Mouse (Mus musculus) MEL (cell line): Measurements from ENCODE around the gene Ccdc163. TPM values are rescaled to one million over a fixed set of nuclear protein-coding genes. Genes with fewer than 3 reads are reported as not detected.
A peak's percentile ranks its signal among the peaks of the same experiment; 100 is the strongest.

Experiments
- DNase-seq: peaks from one replicate; pipeline ENCODE4 v3.0.0; 2011; ENCODE audit warnings: low read depth, low spot score
- H3K27ac ChIP-seq: 2 replicates; pipeline ENCODE4 v1.5.1; 2012; ENCODE audit warnings: low read depth, mild to moderate bottlenecking, control low read depth, low read length, moderate library complexity; ENCODE audit not compliant: control insufficient read depth
- H3K27me3 ChIP-seq, 2 experiments: fragments of 150-350 bp in 1 of 2; sonication (generic) in 1 of 2; 2 replicates each; pipeline ENCODE4 v1.6.1; 2012; ENCODE audit warnings: low read length in 2 of 2, mild to moderate bottlenecking in 2 of 2, improper control_type of control experiment in 1 of 2, moderate library complexity in 1 of 2; ENCODE audit not compliant: insufficient read depth in 2 of 2, control insufficient read depth in 1 of 2
- H3K36me3 ChIP-seq, 2 experiments: 2 replicates each; pipeline ENCODE4 v1.6.1; 2012 to 2014; ENCODE audit warnings: low read length in 2 of 2, improper control_type of control experiment in 1 of 2, inconsistent platforms in 1 of 2, mild to moderate bottlenecking in 1 of 2; ENCODE audit not compliant: insufficient read depth in 2 of 2, control insufficient read depth in 1 of 2
- H3K4me1 ChIP-seq, 2 experiments: fragments of 150-350 bp in 1 of 2; sonication (generic) in 1 of 2; 2 replicates each; pipeline ENCODE4 v1.6.1; 2012; ENCODE audit warnings: low read length in 2 of 2, improper control_type of control experiment in 1 of 2, mild to moderate bottlenecking in 1 of 2; ENCODE audit not compliant: insufficient read depth in 2 of 2, control insufficient read depth in 1 of 2
- H3K4me3 ChIP-seq, 2 experiments: fragments of 150-350 bp in 1 of 2; sonication (generic) in 1 of 2; 2 replicates each; pipeline ENCODE4 v1.5.1; 2012; ENCODE audit warnings: low read depth in 2 of 2, low read length in 2 of 2, mild to moderate bottlenecking in 2 of 2, moderate library complexity in 2 of 2, control low read depth in 1 of 2, improper control_type of control experiment in 1 of 2; ENCODE audit not compliant: control insufficient read depth in 1 of 2, insufficient read depth in 1 of 2
- H3K79me2 ChIP-seq: 2 replicates; pipeline ENCODE4 v1.6.1; 2012; ENCODE audit warnings: mild to moderate bottlenecking, low read length, moderate library complexity; ENCODE audit not compliant: control insufficient read depth, poor library complexity, insufficient read depth
- H3K9ac ChIP-seq: 2 replicates; pipeline ENCODE4 v1.6.1; 2012; ENCODE audit warnings: low read depth, mild to moderate bottlenecking, control low read depth, low read length, moderate library complexity; ENCODE audit not compliant: control insufficient read depth, poor library complexity, severe bottlenecking
- H3K9me3 ChIP-seq: fragments of 150-350 bp; sonication (generic); replicated peaks from 2 replicates; pipeline ENCODE4 v1.6.1; 2012; ENCODE audit warnings: mild to moderate bottlenecking, low read length, improper control_type of control experiment, moderate library complexity; ENCODE audit not compliant: insufficient read depth
- CHD1 ChIP-seq: IDR thresholded peaks from 2 replicates; pipeline ENCODE4 v1.6.1; 2012; ENCODE audit warnings: low read depth, mild to moderate bottlenecking, inconsistent platforms, low read length, improper control_type of control experiment
- CTCF ChIP-seq, 3 experiments: IDR thresholded peaks in 2 of 3; conservative IDR thresholded peaks in 1 of 3; 2 replicates each; pipeline ENCODE4 v1.5.1; 2011 to 2012; ENCODE audit warnings: low read length in 3 of 3, low read depth in 2 of 3, mild to moderate bottlenecking in 2 of 3, improper control_type of control experiment in 1 of 3, inconsistent platforms in 1 of 3, mixed read lengths in 1 of 3, moderate library complexity in 1 of 3; ENCODE audit not compliant: control insufficient read depth in 1 of 3, insufficient read depth in 1 of 3, poor library complexity in 1 of 3, severe bottlenecking in 1 of 3
- E2F4 ChIP-seq: IDR thresholded peaks from 2 replicates; pipeline ENCODE4 v1.6.1; 2011; ENCODE audit warnings: low read depth, low read length, improper control_type of control experiment, borderline replicate concordance
- ELF1 ChIP-seq: IDR thresholded peaks from 2 replicates; pipeline ENCODE4 v1.6.1; 2014; ENCODE audit warnings: low read depth, mild to moderate bottlenecking, inconsistent platforms, low read length, improper control_type of control experiment, moderate library complexity
- EP300 ChIP-seq, 2 experiments: IDR thresholded peaks; 2 replicates each; pipeline ENCODE4 v1.6.1; 2011; ENCODE audit warnings: improper control_type of control experiment in 2 of 2, low read length in 2 of 2, low read depth in 1 of 2, mild to moderate bottlenecking in 1 of 2
- GABPA ChIP-seq: IDR thresholded peaks from 2 replicates; pipeline ENCODE4 v1.6.1; 2012; ENCODE audit warnings: low read depth, mild to moderate bottlenecking, inconsistent platforms, low read length, improper control_type of control experiment, moderate library complexity
- GATA1 ChIP-seq: IDR thresholded peaks from 2 replicates; pipeline ENCODE4 v1.6.1; 2011; ENCODE audit warnings: low read depth, low read length, improper control_type of control experiment
- KAT2A ChIP-seq: conservative IDR thresholded peaks from 2 replicates; pipeline ENCODE4 v1.6.1; 2012; ENCODE audit warnings: low read depth, low read length, improper control_type of control experiment, inconsistent platforms
- MAFK ChIP-seq: IDR thresholded peaks from 2 replicates; pipeline ENCODE4 v1.6.1; 2011; ENCODE audit warnings: low read depth, mild to moderate bottlenecking, low read length, improper control_type of control experiment, borderline replicate concordance
- MAX ChIP-seq: IDR thresholded peaks from 2 replicates; pipeline ENCODE4 v1.6.1; 2011; ENCODE audit warnings: low read length, improper control_type of control experiment
- MAZ ChIP-seq: IDR thresholded peaks from 2 replicates; pipeline ENCODE4 v1.6.1; 2012; ENCODE audit warnings: low read depth, mild to moderate bottlenecking, inconsistent platforms, low read length, improper control_type of control experiment
- MEF2A ChIP-seq: IDR thresholded peaks from 2 replicates; pipeline ENCODE4 v1.6.1; 2014; ENCODE audit warnings: low read depth, mild to moderate bottlenecking, inconsistent platforms, low read length, improper control_type of control experiment; ENCODE audit not compliant: poor library complexity, insufficient replicate concordance, severe bottlenecking; ENCODE audit errors: extremely low read depth
- MXI1 ChIP-seq: IDR thresholded peaks from 2 replicates; pipeline ENCODE4 v1.6.1; 2011; ENCODE audit warnings: mild to moderate bottlenecking, low read depth, low read length, improper control_type of control experiment
- MYC ChIP-seq: IDR thresholded peaks from 2 replicates; pipeline ENCODE4 v1.6.1; 2011; ENCODE audit warnings: low read depth, mild to moderate bottlenecking, low read length, improper control_type of control experiment, moderate library complexity
- NELFE ChIP-seq: IDR thresholded peaks from 2 replicates; pipeline ENCODE4 v1.6.1; 2011; ENCODE audit warnings: low read depth, low read length, improper control_type of control experiment
- NRF1 ChIP-seq: IDR thresholded peaks from 2 replicates; pipeline ENCODE4 v1.6.1; 2014; ENCODE audit warnings: low read depth, mild to moderate bottlenecking, inconsistent platforms, low read length, improper control_type of control experiment, moderate library complexity; ENCODE audit not compliant: poor library complexity, insufficient read depth, severe bottlenecking
- POLR2AphosphoS2 ChIP-seq: IDR thresholded peaks from 2 replicates; pipeline ENCODE4 v1.6.1; 2011; ENCODE audit warnings: low read length, improper control_type of control experiment
- RAD21 ChIP-seq: IDR thresholded peaks from 2 replicates; pipeline ENCODE4 v1.6.1; 2011; ENCODE audit warnings: mild to moderate bottlenecking, low read depth, low read length, improper control_type of control experiment
- RCOR1 ChIP-seq: IDR thresholded peaks from 2 replicates; pipeline ENCODE4 v1.6.1; 2012; ENCODE audit warnings: low read depth, mild to moderate bottlenecking, inconsistent platforms, low read length, improper control_type of control experiment
- SMC3 ChIP-seq: IDR thresholded peaks from 2 replicates; pipeline ENCODE4 v1.6.1; 2011; ENCODE audit warnings: low read depth, low read length, improper control_type of control experiment
- TAL1 ChIP-seq: IDR thresholded peaks from 2 replicates; pipeline ENCODE4 v1.6.1; 2012; ENCODE audit warnings: mild to moderate bottlenecking, inconsistent platforms, low read length, moderate library complexity, mixed read lengths
- TBP ChIP-seq: IDR thresholded peaks from 2 replicates; pipeline ENCODE4 v1.8.0; 2011; ENCODE audit warnings: low read depth, low read length, improper control_type of control experiment
- TCF12 ChIP-seq: IDR thresholded peaks from 2 replicates; pipeline ENCODE4 v1.6.1; 2014; ENCODE audit warnings: low read depth, mild to moderate bottlenecking, inconsistent platforms, low read length, improper control_type of control experiment, moderate library complexity
- USF1 ChIP-seq: IDR thresholded peaks from 2 replicates; pipeline ENCODE4 v1.6.1; 2014; ENCODE audit warnings: low read depth, mild to moderate bottlenecking, inconsistent platforms, low read length, improper control_type of control experiment, moderate library complexity
- USF2 ChIP-seq, 2 experiments: IDR thresholded peaks; 2 replicates each; pipeline ENCODE4 v1.6.1; 2011 to 2012; ENCODE audit warnings: improper control_type of control experiment in 2 of 2, low read length in 2 of 2, borderline replicate concordance in 1 of 2, inconsistent platforms in 1 of 2, low read depth in 1 of 2, mild to moderate bottlenecking in 1 of 2; ENCODE audit not compliant: insufficient read depth in 1 of 2
- ZC3H11A ChIP-seq: IDR thresholded peaks from 2 replicates; pipeline ENCODE4 v1.6.1; 2012; ENCODE audit warnings: low read depth, mild to moderate bottlenecking, inconsistent platforms, low read length, improper control_type of control experiment
- ZKSCAN1 ChIP-seq: IDR thresholded peaks from 2 replicates; pipeline ENCODE4 v1.6.1; 2012; ENCODE audit warnings: low read depth, mild to moderate bottlenecking, inconsistent platforms, low read length, improper control_type of control experiment, moderate library complexity
- ZNF384 ChIP-seq: IDR thresholded peaks from 2 replicates; pipeline ENCODE4 v1.6.1; 2012; ENCODE audit warnings: low read depth, mild to moderate bottlenecking, inconsistent platforms, low read length, improper control_type of control experiment
- polyA plus RNA-seq, 2 experiments: library from polyadenylated mRNA; stranded (reverse) in 1 of 2; unstranded in 1 of 2; fragments of >175 nt in 1 of 2; fragments of >200 nt in 1 of 2; gene quantifications; 2 replicates each; pipeline versions ENCODE4 v1.2.1 to v1.2.4; 2012; ENCODE audit warnings: low replicate concordance in 2 of 2, low read depth in 1 of 2; ENCODE audit not compliant: insufficient read length in 2 of 2, insufficient read depth in 1 of 2, missing spikeins in 1 of 2
- total RNA-seq: library from RNA; depleted of rRNA; stranded (reverse); fragments of 300-350 nt; gene quantifications from 2 replicates; pipeline ENCODE4 v1.2.3, GENCODE M21; 2012

Gene Ccdc163
- total and polyA plus RNA-seq, 3 experiments, result 12.3 to 26.0 TPM; not detected in 1

- peaks cover 10 to 53% of the 10 kb centered on the region in 2 experiments for H3K36me3 ChIP-seq
- TF ChIP-seq MXI1 (peak; percentile 51; the same call in 1 of the 2 replicates), RCOR1 (peak; percentile 96), TBP (no peak)
- no peaks in the 10 kb centered on the region for H3K9me3 ChIP-seq
- peak overlapping the region in 1 of 2 experiments; percentile 87; a peak in 2 of 4 replicates for H3K4me3 ChIP-seq
- H3K27ac ChIP-seq, result peak overlapping the region; percentile 60; the same call in 1 of the 2 replicates
- peaks cover 35% of the 10 kb centered on the region for H3K79me2 ChIP-seq
- no peaks in the 10 kb centered on the region for H3K27me3 ChIP-seq
- peaks cover 7 to 33% of the 10 kb centered on the region in 2 experiments for H3K4me1 ChIP-seq
- peak; percentile 27 for DNase-seq
- peak overlapping the region; percentile 62; the same call in 1 of the 2 replicates for H3K9ac ChIP-seq
These were observed 23.6 kb upstream of the Ccdc163 start for GRCm38 (mm10) chr4:116684665-116685064.

- peaks cover 7 to 33% of the 10 kb centered on the region in 2 experiments for H3K4me1 ChIP-seq
- peak within 1 kb of the TSS; percentile 87 for H3K9ac ChIP-seq
- H3K36me3 ChIP-seq, result peaks cover 12 to 54% of the 10 kb centered on the region in 2 experiments
- H3K9me3 ChIP-seq, result no peaks in the 10 kb centered on the region
- DNase-seq, result peak; percentile 94
- H3K27ac ChIP-seq, result peak within 1 kb of the TSS; percentile 91
- peak within 1 kb of the TSS; percentile 55 to 87 for H3K4me3 ChIP-seq
- H3K27me3 ChIP-seq, result no peaks in the 10 kb centered on the region
- H3K79me2 ChIP-seq, result peaks cover 40% of the 10 kb centered on the region
- TF ChIP-seq CTCF (IDR thresholded peaks at IDR 0.05 in 2 of 3, conservative IDR thresholded peaks at IDR 0.05 in 1 of 3; ENCODE audit: control insufficient read depth in 1 of 3, insufficient read depth in 1 of 3, low read depth in 2 of 3, low read length in 3 of 3, poor library complexity in 1 of 3, severe bottlenecking in 1 of 3) (peak; percentile 63 to 73 (median 70)), MAX (peak; percentile 80), MAZ (peak; percentile 95), EP300 (IDR thresholded peaks at IDR 0.05; ENCODE audit: low read depth in 1 of 2, low read length in 2 of 2) (no peak; a peak in 1 of 4 replicates), USF1 (0 out of 2 replicates have a peak, but pooled peaks have one; percentile 28), TCF12 (peak; percentile 36; the same call in 1 of the 2 replicates), ELF1 (no peak; the same call in 1 of the 2 replicates), GABPA (peak; percentile 97), TAL1 (no peak), RAD21 (no peak; the same call in 1 of the 2 replicates), USF2 (IDR thresholded peaks at IDR 0.05; ENCODE audit: borderline replicate concordance in 1 of 2, insufficient read depth in 1 of 2, low read depth in 1 of 2, low read length in 2 of 2) (no peak), KAT2A (no peak; the same call in 1 of the 2 replicates), MAFK (peak; percentile 87), MYC (peak; percentile 76), POLR2AphosphoS2 (peak; percentile 99), MXI1 (peak; percentile 97), MEF2A (no peak; the same call in 1 of the 2 replicates), ZNF384 (no peak), RCOR1 (no peak), SMC3 (peak; percentile 23), NELFE (peak; percentile 100), ZKSCAN1 (no peak), GATA1 (no peak), CHD1 (no peak), E2F4 (0 out of 2 replicates have a peak, but pooled peaks have one; percentile 75), NRF1 (no peak), ZC3H11A (no peak)
These were observed 22.8 kb upstream of the Ccdc163 start, which contains the start of gene Prdx1 for GRCm38 (mm10) chr4:116685402-116686061. Gene Prdx1 (plus strand): TSS chr4:116685544.
